Mouse (Mus musculus) testis, adult 2 months (tissue): ENCODE data around the gene Baz1a.

Source experiments
- CTCF ChIP-seq: fragments of 200-500 bp; IDR thresholded peaks from 2 replicates; pipeline ENCODE4 v1.5.1; 2012; ENCODE audit warnings: low read depth, mild to moderate bottlenecking, inconsistent platforms, low read length, moderate library complexity; ENCODE audit not compliant: control insufficient read depth, insufficient read depth, insufficient replicate concordance
- POLR2A ChIP-seq: fragments of 200-500 bp; IDR thresholded peaks from 2 replicates; pipeline ENCODE4 v1.6.1; 2012; ENCODE audit warnings: low read depth, mild to moderate bottlenecking, inconsistent platforms, low read length, moderate library complexity; ENCODE audit not compliant: control insufficient read depth

DNA sequence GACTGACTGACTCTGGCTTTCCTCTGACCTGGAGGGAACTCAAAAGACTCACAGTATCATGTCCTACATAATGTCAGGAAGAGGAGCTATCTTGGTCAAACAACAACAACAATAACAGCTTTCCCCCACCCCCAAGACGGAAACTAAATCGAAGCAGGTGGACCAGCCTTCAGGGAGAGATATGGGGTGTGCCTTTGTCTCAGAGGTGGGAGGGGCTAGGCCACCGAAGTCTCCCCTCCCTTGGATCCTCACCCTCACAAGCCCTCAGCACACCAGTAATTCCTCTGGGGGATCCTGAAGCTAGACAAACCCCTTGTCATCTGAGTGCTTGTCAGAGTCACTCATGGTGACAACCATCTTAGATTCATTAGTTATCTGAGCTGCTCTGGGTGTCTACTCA is 45.7 kb upstream of the Baz1a start:
- TF ChIP-seq CTCF (no peak), POLR2A (no peak)
